Mouse (Mus musculus): ENCODE measurements around the gene Lcmt1. TPM values are rescaled to one million over a fixed set of nuclear protein-coding genes. Genes with fewer than 3 reads are reported as not detected.

Gene Lcmt1
- polyA plus RNA-seq, 1 experiment from 2014 or later = 36.2 TPM

DNA sequence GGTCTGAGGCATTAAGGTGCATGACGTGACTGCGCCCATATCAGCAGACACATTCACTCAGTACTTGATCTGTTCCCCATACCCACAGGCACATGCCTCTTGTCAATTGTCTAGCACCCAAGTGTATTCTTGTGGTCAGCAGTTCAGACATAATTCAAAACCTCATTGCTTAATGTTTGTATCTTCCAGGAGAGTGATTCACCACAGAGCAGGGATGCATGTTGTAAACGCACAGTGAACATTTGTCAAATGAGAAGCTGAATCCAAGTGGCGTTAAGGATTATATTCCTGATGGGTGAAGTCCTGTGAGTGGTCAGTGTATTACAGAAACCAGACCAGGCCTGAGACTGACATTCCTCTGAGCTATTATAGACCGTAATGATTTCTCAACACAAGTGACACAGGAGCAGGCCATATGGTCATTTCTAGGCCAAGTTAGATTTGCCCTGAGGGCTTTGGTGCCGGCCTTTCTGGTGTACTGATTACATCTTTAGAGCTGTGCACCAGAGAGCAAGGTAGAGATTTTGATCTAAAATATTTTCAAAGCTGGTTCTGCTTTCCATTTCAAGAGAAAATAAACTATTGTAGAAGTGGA lies 20.2 kb downstream of the Lcmt1 start:
- Histone ChIP-seq H3K4me3 (ENCODE audit: low read depth, low read length) (no peak overlapping the region), H3K4me1 (replicated peaks; ENCODE audit: control insufficient read depth, insufficient read depth, low read length) (no peaks in the 10 kb centered on the region), H3K27ac (ENCODE audit: low read depth, low read length) (no peak overlapping the region), H3K9ac (ENCODE audit: low read depth, low read length) (no peak overlapping the region), H3K4me2 (replicated peaks; ENCODE audit: low read depth) (no peak overlapping the region), H3K36me3 (ENCODE audit: control insufficient read depth, insufficient read depth) (peaks cover 4% of the 10 kb centered on the region; the same call in 1 of the 2 replicates), H3K27me3 (replicated peaks; ENCODE audit: control insufficient read depth, insufficient read depth, low read length) (no peaks in the 10 kb centered on the region), H3K9me3 (ENCODE audit: control insufficient read depth) (no peaks in the 10 kb centered on the region)
- WGBS = 66% methylated on average over 6 of the region's 6 CpGs
- ATAC-seq = no peak
- TF ChIP-seq CTCF (IDR thresholded peaks at IDR 0.05; ENCODE audit: low read depth) = no peak

DNA sequence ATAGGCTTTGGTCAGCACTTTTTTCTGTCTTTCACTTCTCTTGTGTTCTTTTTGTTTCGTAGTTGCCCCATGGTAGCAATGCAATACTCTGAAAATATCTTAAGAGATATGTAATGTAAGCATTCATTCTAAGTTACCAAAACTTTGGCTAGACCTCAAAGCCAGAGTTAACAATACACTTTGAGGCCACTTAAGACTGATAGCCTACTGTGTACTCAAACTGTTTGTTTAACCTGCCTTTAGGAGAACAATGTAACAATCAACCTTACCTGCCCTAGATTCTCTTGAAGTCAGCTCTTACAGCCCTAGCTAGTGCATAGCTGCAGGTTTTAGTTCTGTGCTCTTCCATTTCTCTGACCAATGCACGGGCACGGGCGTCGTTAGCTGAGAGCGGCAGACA lies 24.7 kb downstream of the Lcmt1 start:
- Histone ChIP-seq H3K4me3 (ENCODE audit: low read depth, low read length) (no peak overlapping the region), H3K9me3 (ENCODE audit: control insufficient read depth) (no peaks in the 10 kb centered on the region), H3K4me1 (replicated peaks; ENCODE audit: control insufficient read depth, insufficient read depth, low read length) (no peaks in the 10 kb centered on the region), H3K27ac (ENCODE audit: low read depth, low read length) (no peak overlapping the region), H3K9ac (ENCODE audit: low read depth, low read length) (no peak overlapping the region), H3K4me2 (replicated peaks; ENCODE audit: low read depth) (no peak overlapping the region), H3K36me3 (ENCODE audit: control insufficient read depth, insufficient read depth) (no peaks in the 10 kb centered on the region), H3K27me3 (replicated peaks; ENCODE audit: control insufficient read depth, insufficient read depth, low read length) (no peaks in the 10 kb centered on the region)
- TF ChIP-seq CTCF (IDR thresholded peaks at IDR 0.05; ENCODE audit: low read depth) = no peak
- WGBS = 57% methylated on average over 6 of the region's 6 CpGs
- ATAC-seq = 0 out of 2 replicates have a peak, but pooled peaks have one; percentile 13

DNA sequence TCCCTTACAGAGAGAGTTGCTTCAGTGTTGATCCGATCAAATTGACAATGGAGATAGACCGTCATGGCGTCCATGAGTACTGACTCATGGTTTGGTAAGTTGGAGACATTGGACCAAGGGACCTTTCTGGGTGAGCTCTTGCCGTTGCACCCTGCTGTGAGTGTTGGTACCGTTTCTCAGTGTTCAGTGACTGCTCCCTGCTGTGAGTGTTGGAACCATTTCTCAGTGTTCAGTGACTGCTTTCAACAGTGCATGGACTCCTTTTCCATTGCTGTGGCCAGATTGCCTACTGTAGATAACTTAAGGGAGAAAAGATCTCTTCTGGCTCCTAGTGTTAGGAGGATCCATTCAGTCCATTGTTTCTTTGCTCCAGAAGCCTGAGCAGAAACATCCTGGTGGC lies 27.3 kb downstream of the Lcmt1 start:
- 0 out of 2 replicates have a peak overlapping the region, but pooled peaks have one; percentile 16 for H3K27ac ChIP-seq (ENCODE audit: low read depth, low read length)
- WGBS = 94% methylated on average over 5 of the region's 5 CpGs

DNA sequence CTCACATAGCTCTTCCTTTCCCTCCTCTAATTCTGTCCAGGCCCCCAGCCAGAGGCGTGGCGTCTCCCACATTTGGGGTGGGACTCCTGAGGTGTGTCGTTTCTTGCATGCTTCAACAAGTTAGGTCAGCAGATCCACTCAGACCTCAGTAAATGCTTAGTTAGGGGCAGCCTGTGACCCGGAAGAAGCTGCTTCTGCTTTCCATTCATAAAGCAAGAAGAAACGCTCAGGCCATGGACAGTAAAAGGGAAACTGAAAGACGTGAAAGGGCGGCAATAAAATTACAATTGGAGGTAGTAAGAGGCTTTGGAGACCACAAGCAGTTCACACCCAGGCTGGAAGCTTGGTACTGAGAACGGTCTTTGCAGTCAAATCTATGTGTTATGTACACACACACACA lies 27.8 kb downstream of the Lcmt1 start:
- Histone ChIP-seq H3K9ac (ENCODE audit: low read depth, low read length) (no peak overlapping the region), H3K9me3 (ENCODE audit: control insufficient read depth) (no peaks in the 10 kb centered on the region), H3K4me3 (ENCODE audit: low read depth, low read length) (no peak overlapping the region), H3K27me3 (replicated peaks; ENCODE audit: control insufficient read depth, insufficient read depth, low read length) (no peaks in the 10 kb centered on the region), H3K4me1 (replicated peaks; ENCODE audit: control insufficient read depth, insufficient read depth, low read length) (no peaks in the 10 kb centered on the region), H3K27ac (ENCODE audit: low read depth, low read length) (0 out of 2 replicates have a peak overlapping the region, but pooled peaks have one; percentile 16), H3K4me2 (replicated peaks; ENCODE audit: low read depth) (no peak overlapping the region; the same call in 1 of the 2 replicates), H3K36me3 (ENCODE audit: control insufficient read depth, insufficient read depth) (peaks cover 11% of the 10 kb centered on the region)
- ATAC-seq = peak; percentile 56; the same call in 1 of the 2 replicates
- TF ChIP-seq CTCF (IDR thresholded peaks at IDR 0.05; ENCODE audit: low read depth) = no peak
- WGBS = 48% methylated on average over 8 of the region's 8 CpGs

More for the DNA sequence above, 27.3 kb downstream of the Lcmt1 start:
- H3K4me2 ChIP-seq (replicated peaks; ENCODE audit: low read depth) = no peak overlapping the region
- no peak for ATAC-seq
- H3K36me3 ChIP-seq (ENCODE audit: control insufficient read depth, insufficient read depth) = peaks cover 6% of the 10 kb centered on the region
- TF ChIP-seq CTCF (IDR thresholded peaks at IDR 0.05; ENCODE audit: low read depth) = no peak
- no peak overlapping the region for H3K9ac ChIP-seq (ENCODE audit: low read depth, low read length)
- no peaks in the 10 kb centered on the region for H3K27me3 ChIP-seq (replicated peaks; ENCODE audit: control insufficient read depth, insufficient read depth, low read length)
- H3K4me3 ChIP-seq (ENCODE audit: low read depth, low read length) = no peak overlapping the region
- no peaks in the 10 kb centered on the region for H3K4me1 ChIP-seq (replicated peaks; ENCODE audit: control insufficient read depth, insufficient read depth, low read length)
- no peaks in the 10 kb centered on the region for H3K9me3 ChIP-seq (ENCODE audit: control insufficient read depth)

DNA sequence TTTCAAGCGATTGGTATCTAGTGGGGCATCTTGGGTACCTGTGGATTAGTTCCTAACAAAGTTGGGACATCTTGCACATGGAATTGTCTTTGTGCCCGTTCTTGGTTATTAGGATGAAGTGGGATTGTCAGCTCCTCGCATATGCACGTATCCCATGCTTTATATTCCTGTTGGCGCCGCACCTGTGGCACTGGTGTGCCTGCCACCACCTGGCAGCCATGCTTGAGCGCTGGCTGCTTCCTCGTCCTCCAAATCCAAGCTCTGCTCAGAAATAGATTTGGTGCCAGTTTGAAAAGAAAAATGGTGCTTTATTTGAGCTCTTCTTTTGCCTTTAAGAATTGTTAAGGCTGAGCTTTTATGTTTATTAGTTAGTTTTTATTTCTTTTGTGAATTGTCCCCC lies 28.3 kb downstream of the Lcmt1 start:
- H3K4me1 ChIP-seq (replicated peaks; ENCODE audit: control insufficient read depth, insufficient read depth, low read length) = no peaks in the 10 kb centered on the region
- H3K27ac ChIP-seq (ENCODE audit: low read depth, low read length) = no peak overlapping the region
- no peaks in the 10 kb centered on the region for H3K27me3 ChIP-seq (replicated peaks; ENCODE audit: control insufficient read depth, insufficient read depth, low read length)
- no peaks in the 10 kb centered on the region for H3K9me3 ChIP-seq (ENCODE audit: control insufficient read depth)
- no peak for ATAC-seq
- H3K4me2 ChIP-seq (replicated peaks; ENCODE audit: low read depth) = no peak overlapping the region; the same call in 1 of the 2 replicates
- peaks cover 17% of the 10 kb centered on the region for H3K36me3 ChIP-seq (ENCODE audit: control insufficient read depth, insufficient read depth)
- TF ChIP-seq CTCF (IDR thresholded peaks at IDR 0.05; ENCODE audit: low read depth) = no peak
- H3K9ac ChIP-seq (ENCODE audit: low read depth, low read length) = no peak overlapping the region
- WGBS = 91% methylated on average over 8 of the region's 8 CpGs
- H3K4me3 ChIP-seq (ENCODE audit: low read depth, low read length) = no peak overlapping the region

DNA sequence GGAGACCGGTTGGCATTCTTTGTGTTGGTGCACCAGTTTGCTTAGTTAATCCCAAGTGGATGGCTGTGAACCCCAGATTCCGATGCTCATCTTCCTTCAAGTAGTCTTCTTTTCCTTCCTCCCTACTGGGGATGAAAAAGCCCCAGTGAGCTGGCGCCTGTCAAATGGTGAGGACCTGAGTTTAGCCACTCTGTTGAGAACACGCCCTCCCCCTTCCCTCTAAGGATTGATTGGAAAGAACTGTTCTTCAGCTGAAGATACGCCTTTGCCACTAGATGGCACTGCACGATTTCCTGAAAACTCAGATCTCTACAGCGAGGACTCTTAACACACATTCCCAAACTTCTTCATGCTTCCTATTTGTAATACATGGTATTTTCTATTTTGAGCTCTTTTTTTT lies 29.2 kb downstream of the Lcmt1 start:
- Histone ChIP-seq H3K9me3 (ENCODE audit: control insufficient read depth) (no peaks in the 10 kb centered on the region), H3K9ac (ENCODE audit: low read depth, low read length) (no peak overlapping the region), H3K4me2 (replicated peaks; ENCODE audit: low read depth) (no peak overlapping the region), H3K4me3 (ENCODE audit: low read depth, low read length) (no peak overlapping the region), H3K4me1 (replicated peaks; ENCODE audit: control insufficient read depth, insufficient read depth, low read length) (no peaks in the 10 kb centered on the region), H3K27ac (ENCODE audit: low read depth, low read length) (no peak overlapping the region), H3K27me3 (replicated peaks; ENCODE audit: control insufficient read depth, insufficient read depth, low read length) (no peaks in the 10 kb centered on the region), H3K36me3 (ENCODE audit: control insufficient read depth, insufficient read depth) (peaks cover 19% of the 10 kb centered on the region)
- WGBS = 24% methylated on average over 7 of the region's 7 CpGs
- TF ChIP-seq CTCF (IDR thresholded peaks at IDR 0.05; ENCODE audit: low read depth) = peak; percentile 89
- no peak for ATAC-seq
